Mouse (Mus musculus) large intestine, adult 2 months (tissue): Measurements from ENCODE around the gene Ciao2b. TPM values are rescaled to one million over a fixed set of nuclear protein-coding genes. Genes with fewer than 3 reads are reported as not detected.
"Not testable (repeated sequence)": the region's sequence is repeated elsewhere in the genome, so short reads cannot be mapped to it uniquely, and the experiment has no call there.

Experiments used
- DNase-seq: peaks from one replicate; pipeline ENCODE4 v3.0.0-alpha.2; 2012; ENCODE audit warnings: low read depth, low spot score
- WGBS: fragments of 180-500 bp; shearing (Covaris S2); methylation state at CpG from one replicate; pipeline ENCODE4 v1.1.7; 2018; 5-methylcytosine and 5-hydroxymethylcytosine counted together
- polyA plus RNA-seq: library from polyadenylated mRNA; depleted of rRNA; stranded (reverse); fragments of >200 nt; gene quantifications from 2 replicates; pipeline ENCODE4 v1.2.3, GENCODE M21; 2012; rRNA removed

Gene Ciao2b
- polyA plus RNA-seq = 51.4 and 51.9 TPM in 2 replicates

- peak; percentile 57 for DNase-seq
- under 1% methylated on average over 66 of the region's 66 CpGs for WGBS
Measured at GRCm38 (mm10) chr8:104641426-104642323, at the start of gene Ciao2b. Gene Ciao2b (minus strand): TSS chr8:104641965.

- WGBS = 19% methylated on average over 4 of the region's 4 CpGs
- no peak for DNase-seq
Measured at GRCm38 (mm10) chr8:104688433-104688832, 46.7 kb upstream of the Ciao2b start.

- DNase-seq = no peak
- 84% methylated on average over 4 of the region's 4 CpGs for WGBS
Measured at GRCm38 (mm10) chr8:104655614-104656013, 13.8 kb upstream of the Ciao2b start.

GRCm38 (mm10) chr8:104654984-104655383, 13.2 kb upstream of the Ciao2b start:
- peak; percentile 91 for DNase-seq
- WGBS = 0% methylated on average over 3 of the region's 3 CpGs

GRCm38 (mm10) chr8:104644187-104644586, 2.4 kb upstream of the Ciao2b start:
- 63% methylated on average over 3 of the region's 3 CpGs for WGBS

GRCm38 (mm10) chr8:104642324-104642654, 524 bp upstream of the Ciao2b start:
- WGBS = 66% methylated on average over 6 of the region's 6 CpGs
- DNase-seq = no peak

More at GRCm38 (mm10) chr8:104644187-104644586, 2.4 kb upstream of the Ciao2b start:
- not testable (repeated sequence) for DNase-seq

GRCm38 (mm10) chr8:104640831-104641370, 864 bp downstream of the Ciao2b start:
- 4% methylated on average over 25 of the region's 25 CpGs for WGBS
- DNase-seq = no peak

GRCm38 (mm10) chr8:104640241-104640640, 1.5 kb downstream of the Ciao2b start:
- WGBS = 60% methylated on average over 7 of the region's 7 CpGs
- DNase-seq = no peak

GRCm38 (mm10) chr8:104638010-104638409, 3.8 kb downstream of the Ciao2b start:
- 91% methylated on average over 6 of the region's 6 CpGs for WGBS
- no peak for DNase-seq

- DNase-seq = no peak
- WGBS = 86% methylated on average over 3 of the region's 3 CpGs
Measured at GRCm38 (mm10) chr8:104635004-104635710, 6.6 kb downstream of the Ciao2b start.

GRCm38 (mm10) chr8:104633156-104633744, 8.5 kb downstream of the Ciao2b start:
- WGBS = 50% methylated on average over 9 of the region's 9 CpGs
- no peak for DNase-seq

- 74% methylated on average over 6 of the region's 6 CpGs for WGBS
Measured at GRCm38 (mm10) chr8:104632486-104632885, 9.3 kb downstream of the Ciao2b start.

GRCm38 (mm10) chr8:104631975-104632374, 9.8 kb downstream of the Ciao2b start:
- 45% methylated on average over 5 of the region's 5 CpGs for WGBS
- no peak for DNase-seq

More at GRCm38 (mm10) chr8:104632486-104632885, 9.3 kb downstream of the Ciao2b start:
- DNase-seq = no peak

GRCm38 (mm10) chr8:104630981-104631663, 10.6 kb downstream of the Ciao2b start, which contains the start of gene Rrad:
Gene Rrad (minus strand): TSS chr8:104631327.
- no peak for DNase-seq
- 2% methylated on average over 28 of the region's 28 CpGs for WGBS

GRCm38 (mm10) chr8:104630574-104630973, 11.2 kb downstream of the Ciao2b start:
- 2% methylated on average over 36 of the region's 36 CpGs for WGBS
- no peak for DNase-seq

GRCm38 (mm10) chr8:104630111-104630479, 11.7 kb downstream of the Ciao2b start:
- 25% methylated on average over 8 of the region's 8 CpGs for WGBS
- no peak for DNase-seq

GRCm38 (mm10) chr8:104629306-104630110, 12.3 kb downstream of the Ciao2b start:
- DNase-seq = no peak
- WGBS = 57% methylated on average over 22 of the region's 22 CpGs

- WGBS = 95% methylated on average over 21 of the region's 21 CpGs
- DNase-seq = no peak
Measured at GRCm38 (mm10) chr8:104628402-104628801, 13.4 kb downstream of the Ciao2b start.
